Mouse (Mus musculus): ENCODE data around the gene Nav2. TPM values are rescaled to one million over a fixed set of nuclear protein-coding genes. Genes with fewer than 3 reads are reported as not detected.

The Nav2 gene
- total RNA-seq, 4 experiments from 2014 or later = 31.3 to 55.8 (median 41.0) TPM

DNA sequence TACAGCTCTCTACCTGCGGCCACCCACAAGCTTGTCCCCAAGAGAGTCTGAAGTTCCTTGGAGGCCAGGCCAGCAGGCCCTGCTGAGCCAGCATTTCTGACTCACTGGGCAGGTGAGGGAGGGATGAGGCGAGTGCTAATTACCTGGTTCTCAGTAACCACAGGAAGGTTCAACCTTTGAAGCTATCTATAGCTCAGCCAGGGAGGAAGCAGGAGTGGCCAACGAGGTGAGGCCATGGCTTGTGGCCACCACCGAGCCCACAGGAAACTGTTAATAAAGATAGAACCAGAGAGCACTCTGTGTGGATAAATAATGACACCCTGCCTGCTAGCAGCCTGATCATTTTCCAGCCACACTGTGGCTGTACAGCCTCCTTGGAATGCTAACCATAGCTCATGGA lies 294.5 kb downstream of the Nav2 start:
- no peak for DNase-seq (ENCODE audit: low spot score)

DNA sequence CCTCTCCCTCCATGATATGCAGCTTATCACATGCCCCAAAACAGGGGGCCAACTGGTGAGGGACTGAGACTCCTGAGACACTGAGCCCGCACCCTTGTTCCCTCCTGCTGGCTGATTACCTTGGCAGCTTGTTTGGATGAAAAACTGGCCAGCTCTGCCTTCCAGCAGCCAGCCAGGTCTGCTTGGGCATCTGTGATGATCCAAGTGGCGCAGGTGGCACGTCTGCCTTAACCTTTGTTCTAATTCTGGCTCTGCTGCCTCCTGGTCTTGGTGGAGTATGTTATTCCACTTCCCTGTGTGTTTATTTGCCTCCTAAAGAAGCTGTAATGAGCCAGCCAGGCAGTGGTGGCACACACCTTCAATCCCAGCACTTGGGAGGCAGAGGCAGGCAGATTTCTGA lies 296.3 kb downstream of the Nav2 start:
- DNase-seq (ENCODE audit: low spot score) = peak; percentile 22

DNA sequence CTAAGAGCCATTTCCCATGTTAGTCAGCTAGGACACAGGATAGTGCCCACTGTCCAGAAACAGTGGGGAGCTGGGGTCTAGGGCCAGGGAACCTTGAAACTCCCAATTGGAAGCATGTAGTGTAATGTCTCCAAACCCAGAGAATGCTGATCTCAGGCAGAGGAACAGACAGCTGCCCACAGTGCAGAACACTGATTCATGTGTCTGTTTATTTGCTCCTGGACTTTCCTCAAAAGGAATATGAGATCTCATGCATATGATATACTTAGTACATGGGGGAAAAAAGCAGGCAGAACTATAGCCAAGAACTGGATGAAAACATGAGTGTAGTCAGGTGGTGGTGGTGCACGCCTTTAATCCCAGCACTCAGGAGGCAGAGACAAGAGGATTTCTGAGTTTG lies 297.0 kb downstream of the Nav2 start:
- DNase-seq (ENCODE audit: low spot score) = no peak

GRCm38 (mm10) chr7:49206775-49207676 lies 298.5 kb downstream of the Nav2 start:
- DNase-seq (ENCODE audit: low spot score) = no peak

DNA sequence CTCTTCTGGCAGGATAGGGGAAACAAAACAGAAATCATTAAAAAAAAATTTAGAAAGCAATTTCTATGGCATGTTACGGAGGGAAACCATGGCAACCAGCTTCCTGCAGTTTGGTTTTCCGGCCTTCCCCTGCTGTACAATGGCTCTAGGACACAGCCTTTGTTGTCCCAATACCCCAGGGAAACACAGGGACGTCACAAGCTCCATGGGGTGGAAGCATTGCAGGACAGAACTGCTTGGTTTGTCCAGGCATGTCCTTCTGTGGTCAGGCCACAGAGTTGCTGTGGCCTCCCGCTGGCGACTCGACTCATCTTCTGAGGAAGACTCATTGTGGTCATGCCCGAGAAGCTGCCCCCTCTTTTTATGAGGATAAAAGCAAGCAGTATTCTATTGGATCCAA lies 301.0 kb downstream of the Nav2 start:
- peak; percentile 76 for DNase-seq (ENCODE audit: low spot score)

DNA sequence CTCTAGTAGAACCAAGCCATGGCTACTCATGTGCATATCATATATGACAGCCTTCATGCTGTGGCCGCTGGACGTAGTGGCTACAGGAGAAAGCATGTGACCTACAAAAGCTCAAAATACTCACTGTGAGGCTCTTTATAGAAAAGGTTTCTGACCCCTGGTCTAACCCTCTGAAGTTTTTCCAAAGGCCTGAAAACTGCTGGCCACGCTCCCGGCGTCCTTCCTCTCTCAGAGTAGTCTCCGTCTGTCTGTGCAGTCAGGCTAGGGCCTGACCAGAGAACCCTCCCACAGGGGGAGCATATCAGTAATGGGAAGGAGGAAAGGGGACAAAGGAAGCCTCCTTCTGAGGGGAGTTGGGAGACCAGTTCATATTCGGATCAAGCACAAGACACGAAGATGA lies 302.2 kb downstream of the Nav2 start:
- peak; percentile 38 for DNase-seq (ENCODE audit: low spot score)

- peak; percentile 72 for DNase-seq (ENCODE audit: low spot score)
Measured at GRCm38 (mm10) chr7:49213011-49213410, 304.5 kb downstream of the Nav2 start.

DNA sequence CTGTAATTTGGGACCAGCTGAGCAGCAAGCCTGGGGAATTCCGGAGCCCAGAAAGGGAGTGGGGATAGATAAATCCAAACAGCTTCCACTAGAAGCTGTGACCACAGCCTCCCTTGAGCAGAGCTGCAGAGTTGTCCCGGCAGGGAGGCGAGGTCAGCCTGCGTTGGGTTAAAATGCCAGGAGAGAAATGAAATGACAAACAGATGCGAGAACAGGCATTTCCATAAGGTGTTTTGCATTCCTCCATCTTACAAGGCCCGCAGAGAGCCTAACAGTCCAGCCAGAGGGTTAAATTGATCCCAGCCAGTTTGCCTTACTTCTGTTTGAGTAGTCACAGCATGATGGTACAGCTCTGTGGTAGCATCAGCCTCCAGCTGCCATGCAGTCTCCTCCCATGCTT lies 309.3 kb downstream of the Nav2 start:
- no peak for DNase-seq (ENCODE audit: low spot score)

DNA sequence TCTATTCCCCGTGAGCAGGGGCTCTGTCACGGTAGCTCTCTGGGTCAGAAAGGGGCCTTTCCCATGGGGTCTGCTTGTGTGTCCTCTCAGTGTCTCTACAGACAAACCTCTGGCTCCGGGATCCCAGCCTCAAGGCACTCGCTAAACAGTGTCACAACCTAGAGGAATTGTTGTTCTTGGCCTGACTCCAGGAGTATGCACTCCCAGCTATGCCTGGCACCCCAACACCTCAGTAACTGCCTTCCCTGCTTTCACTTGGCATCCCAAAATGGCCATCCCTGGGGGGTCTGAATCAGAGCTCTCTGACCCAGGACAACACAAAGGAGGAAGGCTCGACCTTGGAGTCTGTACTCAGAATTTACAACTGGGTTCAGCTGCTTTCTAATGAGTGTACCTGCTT lies 317.2 kb downstream of the Nav2 start:
- no peak for DNase-seq (ENCODE audit: low spot score)

DNA sequence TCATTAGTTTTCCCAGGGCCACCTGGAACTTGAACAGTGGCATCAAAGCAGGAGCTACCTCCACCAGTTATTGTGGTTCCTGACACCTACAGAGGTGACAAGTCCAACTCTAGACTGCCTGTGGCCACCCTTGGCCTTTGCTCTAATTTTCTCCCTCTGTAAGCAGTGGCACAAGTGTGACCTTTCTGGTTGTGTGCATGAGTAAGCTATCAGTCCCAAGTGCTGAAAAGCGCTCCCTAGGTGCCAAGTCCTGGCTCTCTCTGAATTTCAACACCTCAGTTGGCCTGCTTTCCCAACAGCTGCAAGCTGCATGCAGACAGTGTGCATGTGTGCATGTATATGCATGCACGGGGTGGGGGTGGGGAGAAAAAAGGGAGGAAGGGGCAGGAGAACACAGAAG lies 324.5 kb downstream of the Nav2 start:
- DNase-seq (ENCODE audit: low spot score) = no peak

DNA sequence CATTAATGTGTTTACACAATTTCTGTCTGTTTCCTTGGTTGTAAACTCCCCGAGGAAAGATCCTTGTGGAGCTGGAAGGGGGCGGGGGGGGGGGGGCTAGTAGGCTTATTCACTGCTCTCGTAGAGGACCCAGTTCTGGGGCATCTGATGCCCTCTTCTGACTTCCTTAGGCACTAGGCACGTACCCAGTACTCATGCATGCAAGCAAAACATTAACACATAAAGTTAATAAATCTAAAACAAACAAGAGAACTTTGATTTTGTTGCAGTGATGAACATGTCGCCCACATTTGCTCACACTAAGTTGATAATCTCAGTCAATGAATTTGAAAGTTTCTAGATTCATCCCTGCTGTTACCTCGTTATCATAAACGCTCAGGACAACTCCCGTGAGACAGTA lies 325.8 kb downstream of the Nav2 start:
- DNase-seq (ENCODE audit: low spot score) = no peak

GRCm38 (mm10) chr7:49235271-49235681 lies 326.8 kb downstream of the Nav2 start:
- DNase-seq (ENCODE audit: low spot score) = no peak

DNA sequence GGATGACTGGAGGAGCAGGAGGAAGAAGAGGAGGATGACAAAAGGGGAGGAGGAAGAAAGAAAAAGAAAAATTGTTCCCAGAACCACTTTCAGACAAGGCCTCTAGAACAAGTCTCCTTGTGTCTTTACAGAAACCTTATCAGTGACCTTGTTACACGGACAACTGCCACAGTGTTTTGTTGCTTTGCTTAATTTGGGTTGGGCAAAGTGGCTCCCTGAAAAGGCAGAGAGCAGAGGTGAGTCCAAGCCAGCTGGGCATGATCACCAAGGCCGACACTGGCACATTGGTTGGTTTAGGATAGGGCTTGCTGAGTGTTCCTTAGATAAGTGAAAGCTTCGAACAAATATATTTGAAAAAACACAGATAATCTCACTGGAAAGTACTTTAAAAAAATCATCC lies 327.3 kb downstream of the Nav2 start:
- DNase-seq (ENCODE audit: low spot score) = peak; percentile 22

GRCm38 (mm10) chr7:49240461-49240860 lies 331.9 kb downstream of the Nav2 start:
- no peak for DNase-seq (ENCODE audit: low spot score)

GRCm38 (mm10) chr7:49241229-49241751 lies 332.8 kb downstream of the Nav2 start:
- DNase-seq (ENCODE audit: low spot score) = no peak

- no peak for DNase-seq (ENCODE audit: low spot score)
Measured at GRCm38 (mm10) chr7:49242261-49242660, 333.7 kb downstream of the Nav2 start.

DNA sequence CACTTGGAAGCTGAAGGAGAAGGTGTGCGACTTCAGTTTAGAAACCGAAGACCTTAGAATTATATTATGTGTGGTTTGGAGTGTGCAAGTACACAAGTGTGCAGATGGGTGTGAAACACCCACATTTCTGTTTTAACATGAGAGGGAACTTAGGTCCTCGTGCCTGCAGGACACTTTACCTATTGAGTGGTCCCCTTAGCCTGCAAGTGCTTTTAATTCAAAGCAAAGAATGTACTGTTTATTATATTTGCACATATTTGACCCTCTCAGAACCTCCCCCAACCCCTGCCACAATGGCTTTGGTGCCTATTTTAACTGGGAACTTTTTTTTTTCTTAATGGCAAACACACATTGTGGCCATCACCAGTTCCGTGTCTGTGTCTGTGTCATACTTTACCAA lies 334.6 kb downstream of the Nav2 start:
- DNase-seq (ENCODE audit: low spot score) = no peak

DNA sequence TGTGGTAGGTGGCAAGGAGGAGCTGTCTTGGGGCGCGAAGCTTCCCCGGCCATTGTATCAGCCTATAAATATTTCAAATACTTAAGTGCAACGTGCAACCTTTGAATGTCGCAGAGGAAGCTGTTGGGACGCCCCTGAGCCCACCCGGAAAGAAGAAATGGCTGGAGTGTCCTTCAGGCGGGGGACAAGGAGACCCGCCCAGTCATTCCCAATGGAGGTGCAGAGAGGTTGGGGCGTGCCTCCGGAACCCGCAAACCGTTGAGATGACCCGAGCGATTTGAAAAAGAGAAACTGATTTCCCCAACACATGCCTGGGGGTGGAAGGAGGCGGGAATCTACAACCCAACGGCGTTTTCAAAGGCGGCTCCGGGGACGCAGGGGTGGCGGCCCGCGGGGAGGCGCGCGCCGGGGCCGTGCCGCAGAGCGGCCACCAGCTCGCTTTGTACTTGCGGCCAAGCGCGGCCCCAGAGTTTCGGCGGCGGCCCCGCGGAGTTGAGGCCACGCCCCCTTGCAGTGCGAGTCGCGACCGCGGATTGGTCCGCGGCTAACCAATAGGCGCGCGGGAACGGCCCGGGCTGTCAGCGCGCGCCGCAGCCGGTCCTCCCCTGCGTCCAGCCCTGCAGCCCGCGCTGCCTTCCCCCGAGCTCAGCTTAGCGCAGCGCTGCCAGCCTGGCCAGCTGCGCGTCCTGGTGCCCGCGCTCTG lies 337.2 kb downstream of the Nav2 start:
- DNase-seq (ENCODE audit: low spot score) = peak; percentile 88

- no peak for DNase-seq (ENCODE audit: low spot score)
Measured at GRCm38 (mm10) chr7:49246240-49246578, 337.7 kb downstream of the Nav2 start.

DNA sequence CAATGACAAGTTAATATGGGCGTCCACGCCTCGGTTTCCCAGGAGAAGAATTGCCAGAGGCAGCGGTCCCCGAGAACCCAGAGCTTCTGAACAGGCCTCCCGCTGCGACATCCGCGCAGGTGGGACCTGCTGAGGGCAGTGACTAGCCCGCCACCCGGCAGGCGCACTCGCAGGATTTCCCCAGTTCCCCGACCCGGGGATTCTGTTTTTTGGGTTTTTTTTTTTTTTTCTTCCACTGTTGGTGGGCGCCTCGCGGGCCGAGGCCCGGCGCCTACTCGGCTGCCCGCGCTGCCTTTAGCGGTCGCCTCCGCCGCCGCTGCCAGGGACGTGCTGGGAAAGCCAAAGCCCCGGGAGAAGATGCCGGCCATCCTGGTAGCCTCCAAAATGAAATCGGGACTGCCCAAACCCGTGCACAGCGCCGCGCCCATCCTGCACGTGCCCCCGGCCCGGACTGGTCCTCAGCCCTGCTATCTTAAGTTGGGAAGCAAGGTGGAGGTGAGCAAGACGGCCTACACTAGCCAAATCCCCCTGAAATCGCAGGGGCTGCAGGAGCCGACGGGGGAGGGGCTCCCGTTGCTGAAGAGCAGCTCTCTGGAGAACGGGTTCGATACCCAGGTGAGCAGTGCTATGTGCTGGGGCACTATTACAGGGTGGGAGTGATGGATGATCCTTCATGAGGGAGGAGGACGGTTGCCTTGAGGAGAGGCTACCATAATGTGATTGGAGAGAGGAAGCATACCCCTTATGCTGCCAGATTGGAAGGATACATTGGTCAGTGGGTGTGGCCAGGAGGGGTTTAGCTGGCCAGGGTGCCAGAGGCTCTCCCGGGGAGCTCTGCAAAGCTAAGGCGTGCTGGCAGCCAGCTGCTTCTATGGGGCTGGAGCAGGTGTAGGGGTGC lies 338.3 kb downstream of the Nav2 start:
- DNase-seq (ENCODE audit: low spot score) = no peak

DNA sequence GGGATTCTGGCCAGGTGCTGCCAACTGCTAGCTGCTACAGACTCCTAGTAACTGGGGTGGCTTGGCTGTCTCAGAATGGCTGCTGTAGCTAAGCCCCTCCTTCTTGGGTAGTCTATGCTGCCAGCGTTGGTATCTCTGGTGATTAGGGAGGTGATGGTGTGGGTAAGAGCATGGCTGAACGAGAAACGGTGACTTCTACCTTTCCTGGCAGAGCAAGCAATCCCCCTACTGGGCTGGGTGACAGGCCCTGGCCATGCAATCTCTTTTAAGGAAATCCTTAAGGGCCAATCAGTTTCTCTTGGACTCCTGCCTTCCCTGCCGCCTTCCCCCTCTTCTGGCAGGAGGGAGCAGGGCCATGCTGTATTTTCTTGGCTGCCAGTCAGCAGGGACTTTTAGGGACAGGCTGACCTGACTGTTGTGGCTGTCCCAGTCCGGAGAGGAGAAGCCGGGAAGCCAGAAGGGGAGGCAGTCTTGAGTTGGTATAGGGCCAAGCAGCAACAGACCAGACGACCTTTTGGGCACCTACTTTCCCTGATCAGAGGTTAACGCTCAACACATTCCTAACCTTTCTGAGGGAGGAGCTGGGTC lies 339.3 kb downstream of the Nav2 start:
- DNase-seq (ENCODE audit: low spot score) = peak; percentile 77
